Mouse (Mus musculus) A20 (cell line): Measurements from ENCODE around the gene Ms4a6b.
A peak's percentile ranks its signal among the peaks of the same experiment; 100 is the strongest.
"Not testable (repeated sequence)": the region's sequence is repeated elsewhere in the genome, so short reads cannot be mapped to it uniquely, and the experiment has no call there.

ENCODE experiments used
- DNase-seq: peaks from one replicate; pipeline ENCODE4 v3.0.0-alpha.2; 2011; ENCODE audit warnings: low read depth, low spot score

The Ms4a6b gene

DNA sequence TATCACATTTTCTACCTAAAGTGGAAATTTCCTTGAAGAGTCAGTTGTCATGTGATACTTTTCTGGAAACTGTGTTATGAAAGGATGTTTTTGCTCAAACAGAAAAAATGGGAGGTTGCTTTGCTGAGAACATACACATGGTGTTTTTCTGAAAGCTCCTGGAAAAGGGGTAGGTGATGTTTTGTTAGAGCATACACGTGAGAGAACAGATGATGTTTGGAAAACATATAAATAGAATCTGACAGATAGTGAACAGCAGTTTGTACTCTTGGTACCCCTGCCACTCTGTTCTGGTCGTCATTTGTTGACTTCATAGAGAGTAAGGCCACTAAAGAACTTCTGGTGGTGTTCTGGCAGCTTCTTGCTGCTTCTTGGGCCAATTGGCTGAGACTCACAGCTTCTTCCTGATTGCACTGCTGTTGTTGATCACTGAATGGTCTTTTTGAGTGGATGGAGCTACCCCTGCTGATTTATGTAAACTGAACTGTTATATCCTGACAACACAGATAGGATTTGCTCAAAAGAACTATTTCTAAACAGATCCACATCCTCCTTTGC is 17.7 kb downstream of the Ms4a6b start:
- no peak for DNase-seq

DNA sequence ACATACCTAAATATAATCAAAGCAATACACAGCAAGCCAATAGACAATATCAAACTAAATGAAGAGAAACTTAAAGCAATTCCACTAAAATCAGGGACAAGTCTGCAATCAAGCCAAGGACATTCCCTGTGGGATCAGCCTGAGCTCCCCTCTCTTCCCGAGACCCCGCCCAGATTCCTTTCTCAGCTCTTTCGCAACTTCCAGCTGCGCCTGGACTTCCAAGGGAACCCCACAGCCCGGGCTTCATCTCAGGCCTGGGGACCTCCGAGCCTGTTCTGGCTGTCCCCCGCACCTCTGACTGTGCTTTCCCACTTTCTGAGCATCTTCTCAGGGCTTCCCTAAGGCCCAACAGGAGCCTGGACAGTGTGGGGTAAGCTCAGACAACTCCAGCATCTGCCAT is 20.3 kb downstream of the Ms4a6b start, which contains the start of gene Ms4a4d:
Ms4a4d (plus strand) TSS at position 209 of the 400 bp plus-strand sequence.
- DNase-seq, result no peak

DNA sequence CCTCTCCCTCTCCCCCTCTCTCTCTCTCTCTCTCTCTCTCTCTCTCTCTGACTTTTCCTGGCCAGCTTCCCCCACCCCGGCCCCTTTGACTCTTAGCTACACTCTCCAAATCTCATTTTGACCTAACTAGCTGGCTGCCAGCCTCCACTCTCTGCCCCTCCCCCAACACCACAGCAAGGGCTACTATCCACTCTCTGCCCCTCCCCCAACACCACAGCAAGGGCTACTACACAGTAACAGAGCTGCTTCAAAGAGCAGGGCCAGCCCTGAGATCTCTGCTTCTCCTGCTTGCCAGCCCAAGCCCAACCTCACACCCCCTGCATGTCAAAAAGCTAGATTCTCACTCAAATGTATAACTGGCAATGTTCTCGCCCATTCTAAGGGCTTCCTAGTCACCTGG is 21.0 kb downstream of the Ms4a6b start:
- no peak for DNase-seq

DNA sequence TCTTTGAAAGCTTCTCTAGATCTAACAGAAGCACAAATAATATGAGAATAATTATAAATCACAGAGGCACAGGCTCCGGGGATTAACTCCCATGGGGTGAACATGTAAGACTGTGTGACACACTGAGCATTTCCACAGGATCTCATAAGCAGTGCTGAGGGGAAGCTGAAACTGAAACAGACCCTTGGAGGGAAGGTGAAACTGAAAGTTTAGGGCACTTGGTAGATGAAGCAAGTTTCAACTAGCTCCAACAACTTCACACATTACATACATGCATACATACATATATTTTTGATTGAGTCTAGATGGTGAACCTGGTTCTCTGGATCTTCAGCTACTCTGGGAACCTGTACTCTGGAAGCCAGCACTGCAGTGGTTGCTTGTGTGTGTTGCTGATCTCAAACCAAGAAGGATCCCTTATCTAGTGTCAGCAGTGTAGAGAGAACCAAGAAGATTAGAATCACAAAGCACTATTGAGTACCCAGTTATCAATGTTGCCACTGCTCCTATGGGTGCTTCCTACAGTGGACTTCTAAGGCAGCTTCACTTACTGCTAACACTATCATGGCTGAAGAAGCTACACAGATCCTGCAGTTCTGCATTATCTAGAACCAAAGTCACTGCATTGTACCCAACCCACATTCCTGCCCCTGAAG is 24.0 kb downstream of the Ms4a6b start:
- DNase-seq, result peak; percentile 70

DNA sequence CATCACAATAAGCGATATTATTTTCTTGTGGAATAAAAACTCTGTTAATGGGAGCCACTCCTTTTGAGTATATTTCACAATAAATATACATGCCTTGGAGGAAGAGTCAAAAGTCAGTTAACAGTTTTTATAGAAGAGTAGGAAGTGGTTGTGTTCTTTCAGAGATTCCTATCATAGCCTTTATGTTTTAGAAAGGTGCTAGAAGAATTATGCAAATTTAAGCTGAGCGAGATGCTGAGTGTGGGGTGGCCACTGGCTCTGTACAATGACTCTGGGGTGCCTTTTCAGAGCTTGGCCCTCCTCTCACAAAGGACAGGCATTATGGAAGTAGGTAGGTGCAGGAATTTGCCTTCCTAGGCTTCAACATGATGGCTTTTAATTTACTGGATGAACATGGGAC is 28.1 kb downstream of the Ms4a6b start:
- not testable (repeated sequence) for DNase-seq

DNA sequence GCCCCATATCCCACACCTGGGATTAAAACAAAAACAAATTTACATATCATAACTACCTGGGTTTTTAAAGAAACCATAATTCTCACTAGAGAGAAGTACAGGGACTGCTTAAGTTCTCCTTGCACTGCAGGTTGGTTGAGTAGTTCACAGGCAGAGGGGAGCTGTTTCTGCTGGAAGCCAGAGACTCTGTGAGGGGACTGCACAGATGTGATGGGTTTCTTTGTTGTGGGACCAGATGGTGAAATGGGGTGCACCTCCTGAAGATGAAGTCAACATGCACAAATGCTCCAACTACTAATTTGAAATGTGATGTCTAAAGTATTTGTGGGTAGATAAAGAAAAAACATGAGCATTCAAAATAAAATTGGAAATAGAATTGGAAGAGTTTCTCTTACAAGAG is 31.6 kb downstream of the Ms4a6b start:
- DNase-seq, result no peak

DNA sequence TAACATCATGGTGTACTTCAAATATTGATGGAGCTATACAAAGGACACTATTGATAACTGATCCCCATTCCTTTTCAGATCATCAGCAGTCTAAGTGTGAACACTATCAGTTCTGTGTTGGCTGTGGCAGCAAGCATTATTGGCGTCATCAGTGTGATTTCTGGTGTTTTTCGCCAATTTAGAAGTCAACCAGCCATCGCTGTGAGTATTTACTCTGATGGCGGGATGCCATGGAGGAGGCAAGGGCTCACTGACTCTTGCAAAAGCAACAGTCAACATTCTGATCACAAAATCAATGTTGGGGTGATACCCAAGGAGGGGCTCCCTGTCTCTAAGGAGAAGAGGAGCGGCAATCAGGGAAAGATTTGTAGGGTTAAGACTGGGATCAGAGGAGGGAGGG is 38.4 kb downstream of the Ms4a6b start:
- no peak for DNase-seq

DNA sequence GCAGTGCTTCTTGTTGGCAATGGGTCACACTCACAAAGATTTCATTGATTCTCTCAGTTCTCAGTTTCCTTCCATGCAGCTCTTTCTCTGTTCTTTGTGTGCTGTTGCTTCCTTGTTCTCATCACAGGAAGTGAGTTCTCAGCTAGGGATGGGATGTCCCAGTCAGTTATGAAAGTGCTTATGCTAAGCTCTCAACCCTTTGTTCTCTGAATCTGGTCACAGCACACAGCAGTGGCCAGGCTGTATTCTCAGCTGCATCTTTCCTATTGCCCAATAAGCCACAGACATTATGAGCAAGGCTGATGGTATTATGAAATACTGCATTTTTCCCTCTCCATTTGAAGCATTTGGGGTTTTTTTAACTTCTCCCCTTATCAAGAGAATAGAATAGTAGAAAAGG is 43.2 kb downstream of the Ms4a6b start:
- not testable (repeated sequence) for DNase-seq

DNA sequence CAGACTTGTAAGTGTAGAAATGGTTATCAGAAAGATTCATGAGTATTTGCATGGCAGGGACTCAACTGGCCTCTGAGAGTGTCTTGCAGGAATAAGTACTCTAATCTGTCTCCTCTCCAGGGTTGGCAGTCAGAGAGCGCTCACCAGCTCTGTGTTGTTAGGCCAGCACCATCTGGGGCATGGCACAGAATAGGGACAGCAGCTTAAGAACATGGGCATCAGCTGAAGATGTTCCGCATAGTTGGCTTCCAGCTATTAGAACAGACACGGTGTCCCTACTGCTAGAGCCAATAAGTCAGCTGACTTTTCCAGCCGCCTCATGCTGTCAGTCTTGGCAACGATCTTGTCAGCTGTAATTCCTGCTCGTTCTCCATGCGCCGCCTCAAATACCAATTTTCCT is 58.7 kb downstream of the Ms4a6b start:
- DNase-seq, result no peak
